Mouse (Mus musculus): ENCODE measurements around the gene Dennd4c. TPM values are rescaled to one million over a fixed set of nuclear protein-coding genes. Genes with fewer than 3 reads are reported as not detected.
A peak's percentile ranks its signal among the peaks of the same experiment; 100 is the strongest.

The Dennd4c gene
- polyA plus RNA-seq, 1 experiment from 2014 or later: 5.6 TPM

GRCm38 (mm10) chr4:86885790-86886159 lies 137.4 kb downstream of the Dennd4c start:
- 30% methylated on average over 12 of the region's 12 CpGs for whole genome bisulfite sequencing

GRCm38 (mm10) chr4:86886160-86886878 lies 138.0 kb downstream of the Dennd4c start:
- peak; percentile 78 for ATAC-seq (replicated peaks; ENCODE audit: extremely low read depth, insufficient read depth, low FRiP score)

More at GRCm38 (mm10) chr4:86885790-86886159, 137.4 kb downstream of the Dennd4c start:
- Histone ChIP-seq H3K4me2 (ENCODE audit: low read depth, low read length) (peak overlapping the region; percentile 86), H3K36me3 (ENCODE audit: control insufficient read depth, insufficient read depth) (peaks cover 7% of the 10 kb centered on the region), H3K27me3 (ENCODE audit: control insufficient read depth, insufficient read depth, low read length) (no peaks in the 10 kb centered on the region), H3K9ac (ENCODE audit: low read length) (peak overlapping the region; percentile 69), H3K4me3 (ENCODE audit: low read length) (peak overlapping the region; percentile 59), H3K4me1 (ENCODE audit: control insufficient read depth, insufficient read depth, low read length) (peaks cover 14% of the 10 kb centered on the region), H3K9me3 (replicated peaks; ENCODE audit: control insufficient read depth, low read length) (no peaks in the 10 kb centered on the region), H3K27ac (ENCODE audit: low read length) (peak overlapping the region; percentile 88)
- ATAC-seq (replicated peaks; ENCODE audit: extremely low read depth, insufficient read depth, low FRiP score): peak; percentile 43; the same call in 1 of the 2 replicates

GRCm38 (mm10) chr4:86887879-86888278 lies 139.5 kb downstream of the Dennd4c start:
- ATAC-seq (replicated peaks; ENCODE audit: extremely low read depth, insufficient read depth, low FRiP score): no peak
- Histone ChIP-seq H3K27me3 (ENCODE audit: control insufficient read depth, insufficient read depth, low read length) (no peaks in the 10 kb centered on the region), H3K4me3 (ENCODE audit: low read length) (no peak overlapping the region), H3K4me2 (ENCODE audit: low read depth, low read length) (no peak overlapping the region), H3K9me3 (replicated peaks; ENCODE audit: control insufficient read depth, low read length) (no peaks in the 10 kb centered on the region), H3K9ac (ENCODE audit: low read length) (no peak overlapping the region), H3K36me3 (ENCODE audit: control insufficient read depth, insufficient read depth) (peaks cover 7% of the 10 kb centered on the region), H3K27ac (ENCODE audit: low read length) (no peak overlapping the region), H3K4me1 (ENCODE audit: control insufficient read depth, insufficient read depth, low read length) (peaks cover 14% of the 10 kb centered on the region)
- WGBS: 75% methylated on average over 5 of the region's 5 CpGs

More at GRCm38 (mm10) chr4:86886160-86886878, 138.0 kb downstream of the Dennd4c start:
- H3K36me3 ChIP-seq (ENCODE audit: control insufficient read depth, insufficient read depth): peaks cover 7% of the 10 kb centered on the region
- 3% methylated on average over 18 of the region's 18 CpGs for WGBS
- peaks cover 14% of the 10 kb centered on the region for H3K4me1 ChIP-seq (ENCODE audit: control insufficient read depth, insufficient read depth, low read length)
- H3K4me2 ChIP-seq (ENCODE audit: low read depth, low read length): peak overlapping the region; percentile 86
- no peaks in the 10 kb centered on the region for H3K9me3 ChIP-seq (replicated peaks; ENCODE audit: control insufficient read depth, low read length)
- peak overlapping the region; percentile 88 for H3K27ac ChIP-seq (ENCODE audit: low read length)
- peak overlapping the region; percentile 59 for H3K4me3 ChIP-seq (ENCODE audit: low read length)
- H3K27me3 ChIP-seq (ENCODE audit: control insufficient read depth, insufficient read depth, low read length): no peaks in the 10 kb centered on the region
- peak overlapping the region; percentile 69 for H3K9ac ChIP-seq (ENCODE audit: low read length)

GRCm38 (mm10) chr4:86897411-86897810 lies 149.1 kb downstream of the Dennd4c start:
- Histone ChIP-seq H3K27me3 (ENCODE audit: control insufficient read depth, insufficient read depth, low read length) (no peaks in the 10 kb centered on the region), H3K36me3 (ENCODE audit: control insufficient read depth, insufficient read depth) (no peaks in the 10 kb centered on the region), H3K4me2 (ENCODE audit: low read depth, low read length) (no peak overlapping the region), H3K9me3 (replicated peaks; ENCODE audit: control insufficient read depth, low read length) (no peaks in the 10 kb centered on the region), H3K4me3 (ENCODE audit: low read length) (no peak overlapping the region), H3K9ac (ENCODE audit: low read length) (no peak overlapping the region), H3K4me1 (ENCODE audit: control insufficient read depth, insufficient read depth, low read length) (no peaks in the 10 kb centered on the region; the same call in 1 of the 2 replicates), H3K27ac (ENCODE audit: low read length) (peak overlapping the region; percentile 52)
- ATAC-seq (replicated peaks; ENCODE audit: extremely low read depth, insufficient read depth, low FRiP score): no peak
- 45% methylated on average over 7 of the region's 7 CpGs for WGBS

GRCm38 (mm10) chr4:86898791-86899474 lies 150.6 kb downstream of the Dennd4c start:
- no peaks in the 10 kb centered on the region; the same call in 1 of the 2 replicates for H3K4me1 ChIP-seq (ENCODE audit: control insufficient read depth, insufficient read depth, low read length)
- 39% methylated on average over 14 of the region's 14 CpGs for WGBS
- no peaks in the 10 kb centered on the region for H3K36me3 ChIP-seq (ENCODE audit: control insufficient read depth, insufficient read depth)
- H3K9ac ChIP-seq (ENCODE audit: low read length): no peak overlapping the region
- H3K27me3 ChIP-seq (ENCODE audit: control insufficient read depth, insufficient read depth, low read length): no peaks in the 10 kb centered on the region
- no peaks in the 10 kb centered on the region for H3K9me3 ChIP-seq (replicated peaks; ENCODE audit: control insufficient read depth, low read length)
- no peak overlapping the region for H3K4me2 ChIP-seq (ENCODE audit: low read depth, low read length)
- peak; percentile 80 for ATAC-seq (replicated peaks; ENCODE audit: extremely low read depth, insufficient read depth, low FRiP score)
- peak overlapping the region; percentile 85 for H3K27ac ChIP-seq (ENCODE audit: low read length)
- no peak overlapping the region for H3K4me3 ChIP-seq (ENCODE audit: low read length)

Other genes with a start within 250 kb of the Dennd4c start
- gene Saxo1, start 190.2 kb upstream of the Dennd4c start, polyA plus RNA-seq (2015; fragmentation: Nextera tagmentation; extraction: Ambion mirVana): not detected in 2 replicates
- gene Rraga, start 172.9 kb upstream of the Dennd4c start, polyA plus RNA-seq (2015; fragmentation: Nextera tagmentation; extraction: Ambion mirVana): 68.5 and 86.6 TPM in 2 replicates
- 8.8 and 9.2 TPM in 2 replicates for gene Haus6, start 136.5 kb upstream of the Dennd4c start, polyA plus RNA-seq (2015; fragmentation: Nextera tagmentation; extraction: Ambion mirVana)
- gene Plin2, start 78.5 kb upstream of the Dennd4c start, polyA plus RNA-seq (2015; fragmentation: Nextera tagmentation; extraction: Ambion mirVana): 76.3 and 79.3 TPM in 2 replicates
- 394 and 401 TPM in 2 replicates for gene Rps6, start 108.9 kb downstream of the Dennd4c start, polyA plus RNA-seq (2015; fragmentation: Nextera tagmentation; extraction: Ambion mirVana)
- 29.3 and 31.2 TPM in 2 replicates for gene Acer2, start 125.8 kb downstream of the Dennd4c start, polyA plus RNA-seq (2015; fragmentation: Nextera tagmentation; extraction: Ambion mirVana)